Mouse (Mus musculus) urinary bladder, postnatal 10 days (tissue): ENCODE data around the gene Nav1.

Source experiments
- DNase-seq: peaks from one replicate; pipeline ENCODE4 v3.0.0; 2022; ENCODE audit warnings: low spot score

Gene Nav1

GRCm38 (mm10) chr1:135581001-135581400 lies 26.1 kb downstream of the Nav1 start:
- DNase-seq, result no peak

GRCm38 (mm10) chr1:135579111-135579510 lies 28.0 kb downstream of the Nav1 start:
- no peak for DNase-seq

GRCm38 (mm10) chr1:135577793-135578192 lies 29.3 kb downstream of the Nav1 start:
- DNase-seq, result no peak

GRCm38 (mm10) chr1:135575393-135575792 lies 31.7 kb downstream of the Nav1 start:
- no peak for DNase-seq

- no peak for DNase-seq
Measured at GRCm38 (mm10) chr1:135574451-135575208, 32.5 kb downstream of the Nav1 start.

- DNase-seq, result no peak
Measured at GRCm38 (mm10) chr1:135572139-135572892, 34.8 kb downstream of the Nav1 start.

- no peak for DNase-seq
Measured at GRCm38 (mm10) chr1:135568087-135568486, 39.0 kb downstream of the Nav1 start.

- no peak for DNase-seq
Measured at GRCm38 (mm10) chr1:135566611-135567010, 40.5 kb downstream of the Nav1 start.

GRCm38 (mm10) chr1:135565775-135566174 lies 41.3 kb downstream of the Nav1 start:
- DNase-seq, result no peak

- no peak for DNase-seq
Measured at GRCm38 (mm10) chr1:135564660-135565519, 42.2 kb downstream of the Nav1 start.

GRCm38 (mm10) chr1:135563781-135564414 lies 43.2 kb downstream of the Nav1 start:
- no peak for DNase-seq

GRCm38 (mm10) chr1:135562982-135563650 lies 44.0 kb downstream of the Nav1 start:
- no peak for DNase-seq

GRCm38 (mm10) chr1:135562115-135562514 lies 45.0 kb downstream of the Nav1 start:
- DNase-seq, result no peak

- no peak for DNase-seq
Measured at GRCm38 (mm10) chr1:135561282-135561681, 45.8 kb downstream of the Nav1 start.

- DNase-seq, result no peak
Measured at GRCm38 (mm10) chr1:135557976-135558375, 49.1 kb downstream of the Nav1 start.

GRCm38 (mm10) chr1:135555885-135556284 lies 51.2 kb downstream of the Nav1 start:
- DNase-seq, result no peak

GRCm38 (mm10) chr1:135554632-135555260 lies 52.3 kb downstream of the Nav1 start:
- no peak for DNase-seq

GRCm38 (mm10) chr1:135553615-135554014 lies 53.5 kb downstream of the Nav1 start:
- DNase-seq, result no peak

GRCm38 (mm10) chr1:135553154-135553553 lies 53.9 kb downstream of the Nav1 start:
- DNase-seq, result no peak

- no peak for DNase-seq
Measured at GRCm38 (mm10) chr1:135550886-135551285, 56.2 kb downstream of the Nav1 start.

GRCm38 (mm10) chr1:135548750-135549149 lies 58.3 kb downstream of the Nav1 start:
- DNase-seq, result no peak
